Mouse (Mus musculus) ES-E14 (cell line): Measurements from ENCODE around the gene Slc35b3. TPM values are rescaled to one million over a fixed set of nuclear protein-coding genes. Genes with fewer than 3 reads are reported as not detected.

Experiments used
- DNase-seq: peaks from one replicate; pipeline ENCODE4 v3.0.0-alpha.2; 2013; ENCODE audit warnings: low read depth, low spot score
- H3K27ac ChIP-seq: 2 replicates; pipeline ENCODE4 v1.5.1; 2012; ENCODE audit warnings: low read depth, mild to moderate bottlenecking, low read length, moderate library complexity, mixed read lengths; ENCODE audit not compliant: poor library complexity, insufficient read depth, severe bottlenecking
- H3K36me3 ChIP-seq: 2 replicates; pipeline ENCODE4 v1.6.1; 2012; ENCODE audit warnings: mild to moderate bottlenecking, low read length, moderate library complexity, mixed read lengths; ENCODE audit not compliant: control insufficient read depth, poor library complexity, insufficient read depth, severe bottlenecking
- H3K4me1 ChIP-seq, 2 experiments: fragments of 150-350 bp in 1 of 2; sonication (generic) in 1 of 2; 2 replicates each; pipeline ENCODE4 v1.6.1; 2012; ENCODE audit warnings: low read length in 2 of 2, mild to moderate bottlenecking in 1 of 2, mixed read lengths in 1 of 2; ENCODE audit not compliant: control insufficient read depth in 2 of 2, insufficient read depth in 2 of 2, poor library complexity in 1 of 2
- H3K4me3 ChIP-seq, 2 experiments: fragments of 150-350 bp in 1 of 2; sonication (generic) in 1 of 2; 2 replicates each; pipeline ENCODE4 v1.5.1; 2012; ENCODE audit warnings: low read length in 2 of 2, low read depth in 1 of 2, mild to moderate bottlenecking in 1 of 2, mixed read lengths in 1 of 2; ENCODE audit not compliant: insufficient read depth in 1 of 2, poor library complexity in 1 of 2, severe bottlenecking in 1 of 2
- H3K9ac ChIP-seq: 2 replicates; pipeline ENCODE4 v1.6.1; 2012; ENCODE audit warnings: low read depth, mild to moderate bottlenecking, low read length, mixed read lengths; ENCODE audit not compliant: poor library complexity, insufficient read depth, severe bottlenecking
- H3K9me3 ChIP-seq: fragments of 150-350 bp; sonication (generic); 2 replicates; pipeline ENCODE4 v1.6.1; 2012; ENCODE audit warnings: low read depth, mild to moderate bottlenecking, low read length; ENCODE audit not compliant: control insufficient read depth, insufficient read depth
- CHD2 ChIP-seq: IDR thresholded peaks from 2 replicates; pipeline ENCODE4 v1.6.1; 2014; ENCODE audit warnings: mild to moderate bottlenecking, low read depth, low read length, inconsistent platforms
- HCFC1 ChIP-seq: IDR thresholded peaks from 2 replicates; pipeline ENCODE4 v1.6.1; 2012; ENCODE audit warnings: low read length, inconsistent platforms, borderline replicate concordance; ENCODE audit not compliant: insufficient read depth
- MAFK ChIP-seq: IDR thresholded peaks from 2 replicates; pipeline ENCODE4 v1.6.1; 2014; ENCODE audit warnings: mild to moderate bottlenecking, low read depth, low read length, inconsistent platforms; ENCODE audit not compliant: insufficient read depth
- ZC3H11A ChIP-seq: IDR thresholded peaks from 2 replicates; pipeline ENCODE4 v1.6.1; 2012; ENCODE audit warnings: low read depth, mild to moderate bottlenecking, inconsistent platforms, low read length, borderline replicate concordance
- ZNF384 ChIP-seq: IDR thresholded peaks from 2 replicates; pipeline ENCODE4 v1.6.1; 2012; ENCODE audit warnings: low read depth, low read length, inconsistent platforms
- in situ Hi-C, 2 experiments: fragments of 600-800 bp; cut with MboI; formaldehyde crosslinking; loops; one replicate each; pipeline ENCODE4 v1.15.1; 2025; ENCODE audit warnings: low sequenced_read_pairs in 2 of 2, inconsistent platforms in 1 of 2; ENCODE audit not compliant: unreplicated experiment in 2 of 2
- total RNA-seq: library from RNA; depleted of rRNA; stranded (reverse); fragments of 300-350 nt; gene quantifications from 2 replicates; pipeline ENCODE4 v1.2.3, GENCODE M21; 2012

Slc35b3 gene
- total RNA-seq, 1 experiment, result 20.3 TPM

DNA sequence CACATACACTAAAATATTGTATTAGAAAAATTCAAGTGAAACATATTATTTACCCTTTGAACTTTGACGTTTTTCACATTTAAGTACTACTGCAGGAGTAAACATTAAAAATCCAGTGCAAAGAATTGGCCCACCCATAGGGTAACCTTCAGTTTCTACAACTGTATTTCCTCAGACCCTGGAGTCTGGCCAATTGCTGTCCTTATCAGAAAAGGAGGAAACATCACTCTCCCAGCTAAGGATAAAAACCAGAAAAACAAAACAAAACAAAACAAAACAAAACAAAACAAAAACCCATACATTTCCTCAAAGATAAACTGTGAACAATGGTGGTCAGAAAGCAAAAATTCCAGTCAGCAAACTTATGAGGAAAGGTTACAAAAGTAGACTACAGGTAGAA lies 14.9 kb downstream of the Slc35b3 start:
- TF ChIP-seq ZNF384 (no peak), CHD2 (no peak), ZC3H11A (no peak), MAFK (no peak), HCFC1 (no peak)
- H3K9me3 ChIP-seq, result no peaks in the 10 kb centered on the region
- H3K27ac ChIP-seq, result no peak overlapping the region
- no peak for DNase-seq
- H3K36me3 ChIP-seq, result peaks cover 2% of the 10 kb centered on the region; the same call in 1 of the 2 replicates
- in situ Hi-C loops, result no loop called here
- no peaks in the 10 kb centered on the region for H3K4me1 ChIP-seq
- no peak overlapping the region for H3K9ac ChIP-seq
- no peak overlapping the region for H3K4me3 ChIP-seq

DNA sequence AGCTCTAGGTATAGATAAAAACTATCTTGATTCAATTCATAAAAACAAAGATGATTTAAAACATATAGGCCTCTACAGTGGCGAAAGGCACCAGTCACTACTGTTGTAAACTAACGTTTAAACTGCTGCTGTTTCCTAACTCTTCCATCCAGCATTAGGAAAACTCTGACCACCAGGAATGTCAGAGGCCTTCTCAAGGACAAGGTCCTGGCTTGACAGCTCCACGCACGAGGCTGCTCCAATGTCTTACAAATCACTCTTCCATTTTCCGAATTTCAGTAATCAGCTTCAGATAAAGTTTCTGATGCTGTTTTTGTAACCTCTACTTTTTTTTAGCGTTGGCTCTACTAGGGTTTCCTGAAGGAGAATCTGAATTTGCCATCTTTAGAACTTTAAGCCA lies 15.7 kb downstream of the Slc35b3 start:
- no peak for DNase-seq
- no peaks in the 10 kb centered on the region for H3K4me1 ChIP-seq

DNA sequence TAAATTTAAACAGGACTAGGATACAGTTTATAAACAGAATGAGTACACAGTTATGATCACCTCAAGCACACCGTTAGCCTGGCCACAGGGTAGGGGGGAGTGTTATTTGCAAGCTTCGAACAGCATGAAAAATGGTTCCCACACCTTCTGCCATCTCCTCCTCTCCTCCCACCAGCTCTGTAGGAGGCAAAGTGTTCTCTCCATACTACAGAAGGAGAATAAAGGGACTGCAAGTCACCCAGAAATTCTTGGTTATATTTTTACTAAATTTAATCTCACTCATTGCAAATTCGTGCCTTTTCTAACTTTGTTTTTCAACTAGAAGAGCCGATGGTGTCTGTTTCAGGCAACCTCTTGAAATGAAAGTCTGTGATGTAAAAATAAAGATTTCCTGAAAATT lies 18.9 kb downstream of the Slc35b3 start:
- Histone ChIP-seq H3K4me3 (no peak overlapping the region), H3K27ac (no peak overlapping the region), H3K4me1 (no peaks in the 10 kb centered on the region), H3K36me3 (peaks cover 4% of the 10 kb centered on the region), H3K9ac (no peak overlapping the region), H3K9me3 (no peaks in the 10 kb centered on the region)
- TF ChIP-seq CHD2, result no peak
- no peak for TF ChIP-seq ZC3H11A
- no peak for TF ChIP-seq ZNF384
- no peak for TF ChIP-seq HCFC1
- no peak for TF ChIP-seq MAFK
- in situ Hi-C loops, result no loop called here
- DNase-seq, result no peak

More for the DNA sequence above, 15.7 kb downstream of the Slc35b3 start:
- Histone ChIP-seq H3K4me3 (no peak overlapping the region), H3K9me3 (no peaks in the 10 kb centered on the region), H3K9ac (no peak overlapping the region), H3K27ac (no peak overlapping the region), H3K36me3 (peaks cover 4% of the 10 kb centered on the region; the same call in 1 of the 2 replicates)
- TF ChIP-seq ZNF384 (no peak), HCFC1 (no peak), ZC3H11A (no peak), MAFK (no peak), CHD2 (no peak)
- in situ Hi-C loops, result no loop called here

DNA sequence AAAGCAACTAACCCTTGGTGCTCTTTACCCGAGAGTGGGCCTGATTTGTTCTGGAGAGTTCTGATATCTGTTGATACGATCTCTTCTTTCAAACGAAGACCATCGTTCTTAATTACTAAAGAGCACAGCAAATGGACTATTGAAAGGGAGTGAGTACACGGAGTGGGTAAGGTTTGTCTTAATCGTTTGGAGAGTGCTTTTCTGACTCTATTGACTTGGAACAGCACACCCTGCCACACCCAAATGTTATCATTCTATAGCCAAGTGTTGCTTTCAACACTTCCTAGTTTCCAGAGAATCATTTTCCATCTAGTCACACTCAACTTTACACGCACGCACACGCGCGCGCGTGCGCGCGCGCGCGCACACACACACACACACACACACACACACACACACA lies 19.4 kb downstream of the Slc35b3 start:
- in situ Hi-C loops, result no loop called here
- peaks cover 7% of the 10 kb centered on the region for H3K36me3 ChIP-seq

DNA sequence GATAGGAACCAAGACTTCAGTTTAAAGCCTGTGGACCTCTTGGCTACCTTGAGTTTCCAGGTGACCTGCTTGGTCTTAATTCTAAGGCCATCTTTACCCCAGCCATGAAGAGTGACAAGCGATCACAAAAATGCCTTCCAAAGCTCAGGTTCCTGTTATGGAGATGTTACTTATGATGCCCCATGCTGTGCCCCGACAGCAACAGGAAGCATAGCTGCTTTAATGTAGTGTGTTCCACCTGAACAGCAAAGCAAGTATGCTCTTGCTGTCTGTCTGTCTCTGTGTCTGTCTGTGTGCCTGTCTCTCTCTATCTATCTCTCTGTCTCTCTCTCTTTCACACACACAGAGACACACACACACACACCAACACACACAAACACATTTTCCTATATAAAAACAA lies 22.2 kb downstream of the Slc35b3 start:
- Histone ChIP-seq H3K9ac (no peak overlapping the region), H3K4me3 (no peak overlapping the region), H3K36me3 (peaks cover 10% of the 10 kb centered on the region), H3K9me3 (no peaks in the 10 kb centered on the region), H3K4me1 (no peaks in the 10 kb centered on the region), H3K27ac (no peak overlapping the region)
- no peak for DNase-seq
- in situ Hi-C loops, result no loop called here
- no peak for TF ChIP-seq HCFC1
- TF ChIP-seq ZC3H11A, result no peak
- TF ChIP-seq CHD2, result no peak
- TF ChIP-seq ZNF384, result no peak
- TF ChIP-seq MAFK, result no peak

More for the DNA sequence above, 19.4 kb downstream of the Slc35b3 start:
- Histone ChIP-seq H3K4me1 (no peaks in the 10 kb centered on the region), H3K27ac (no peak overlapping the region), H3K9ac (no peak overlapping the region), H3K4me3 (no peak overlapping the region), H3K9me3 (no peaks in the 10 kb centered on the region)
- TF ChIP-seq HCFC1, result no peak
- TF ChIP-seq MAFK, result no peak
- TF ChIP-seq CHD2, result no peak
- no peak for TF ChIP-seq ZNF384
- no peak for TF ChIP-seq ZC3H11A
- no peak for DNase-seq
